Mouse (Mus musculus): ENCODE results near the gene Insig2. TPM values are rescaled to one million over a fixed set of nuclear protein-coding genes. Genes with fewer than 3 reads are reported as not detected.
A peak's percentile ranks its signal among the peaks of the same experiment; 100 is the strongest.

The Insig2 gene
- total RNA-seq, 4 experiments from 2014 or later: 64.2 to 79.1 (median 72.1) TPM

GRCm38 (mm10) chr1:121326591-121327343 is 5.6 kb downstream of the Insig2 start:
- no peak for DNase-seq (ENCODE audit: low spot score in 2 of 2)

DNA sequence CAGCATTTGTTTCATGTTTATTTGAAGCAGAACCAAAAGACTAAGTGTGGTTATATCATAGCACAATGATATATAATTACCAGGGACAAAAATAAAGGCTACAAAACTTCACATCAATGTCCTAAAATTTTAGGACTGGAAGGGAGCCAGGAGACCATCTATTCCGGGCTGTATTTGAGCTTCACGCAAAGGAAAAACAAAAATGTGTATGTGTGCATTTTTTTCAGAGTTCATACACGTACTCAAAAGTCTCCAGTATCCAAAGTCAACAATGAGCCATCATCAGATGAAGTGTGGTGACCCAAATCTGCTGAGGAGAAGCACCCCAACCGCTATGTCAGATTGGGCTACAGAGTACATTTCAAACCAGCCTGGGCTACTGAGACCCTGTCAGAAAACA is 8.9 kb downstream of the Insig2 start:
- no peak for DNase-seq (ENCODE audit: low spot score in 2 of 2)

DNA sequence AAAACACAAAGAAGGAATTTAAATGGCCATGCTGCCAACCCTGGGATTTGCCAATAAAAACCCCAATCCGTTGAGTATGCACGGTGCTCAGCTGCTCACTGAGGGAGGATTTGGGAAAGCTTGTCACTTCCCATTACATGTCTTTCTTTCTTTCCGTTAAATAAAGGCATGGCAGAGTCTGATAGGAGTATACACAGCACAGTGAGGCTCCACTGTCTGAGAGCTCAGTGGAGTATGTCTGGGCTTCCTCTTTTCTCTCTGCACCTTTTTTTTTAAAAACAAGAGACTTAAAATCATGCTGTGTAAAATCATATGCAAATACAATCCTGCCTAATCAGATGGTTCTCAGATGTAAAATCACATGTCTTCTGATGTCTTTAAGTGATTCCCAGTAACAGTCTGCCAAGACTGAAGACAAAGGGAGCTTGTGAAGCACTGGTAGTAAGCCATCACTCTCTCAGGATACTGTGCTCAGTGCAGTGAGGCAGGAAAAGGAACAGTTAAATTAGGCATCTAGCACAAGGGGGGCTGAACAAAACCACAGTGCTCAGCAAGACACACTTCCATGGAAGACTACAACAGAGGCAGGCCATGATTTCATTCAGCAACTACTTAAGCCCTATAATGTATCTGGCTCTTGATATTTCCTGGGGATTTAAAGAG is 17.5 kb downstream of the Insig2 start:
- no peak for DNase-seq (ENCODE audit: low spot score in 2 of 2)

GRCm38 (mm10) chr1:121313181-121313580 is 19.2 kb downstream of the Insig2 start:
- peak in 1 of 2 experiments; percentile 29 for DNase-seq (ENCODE audit: low spot score in 2 of 2)

GRCm38 (mm10) chr1:121312326-121312725 is 20.1 kb downstream of the Insig2 start:
- no peak for DNase-seq (ENCODE audit: low spot score in 2 of 2)

GRCm38 (mm10) chr1:121296717-121297255 is 35.6 kb downstream of the Insig2 start:
- no peak for DNase-seq (ENCODE audit: low spot score in 2 of 2)

DNA sequence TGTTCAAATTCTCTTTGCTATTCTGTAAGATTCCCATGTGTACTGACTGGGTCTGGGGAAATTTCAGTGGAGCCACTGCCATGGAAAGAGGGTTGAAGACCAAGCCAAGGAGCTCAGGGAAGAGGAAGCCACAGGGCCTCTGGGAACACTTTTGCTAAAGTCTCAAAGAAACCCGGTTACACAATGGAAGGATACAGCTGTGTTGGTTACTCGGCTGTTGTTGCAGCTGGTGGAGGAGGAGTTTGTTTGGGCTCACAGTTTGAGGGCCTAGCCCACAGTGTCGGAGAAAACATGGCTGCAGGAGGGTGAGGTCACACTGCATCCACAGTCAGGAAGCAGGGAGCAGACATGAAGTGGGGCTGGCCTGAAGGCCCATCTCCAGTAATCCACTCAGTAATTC is 38.8 kb downstream of the Insig2 start:
- no peak for DNase-seq (ENCODE audit: low spot score in 2 of 2)

DNA sequence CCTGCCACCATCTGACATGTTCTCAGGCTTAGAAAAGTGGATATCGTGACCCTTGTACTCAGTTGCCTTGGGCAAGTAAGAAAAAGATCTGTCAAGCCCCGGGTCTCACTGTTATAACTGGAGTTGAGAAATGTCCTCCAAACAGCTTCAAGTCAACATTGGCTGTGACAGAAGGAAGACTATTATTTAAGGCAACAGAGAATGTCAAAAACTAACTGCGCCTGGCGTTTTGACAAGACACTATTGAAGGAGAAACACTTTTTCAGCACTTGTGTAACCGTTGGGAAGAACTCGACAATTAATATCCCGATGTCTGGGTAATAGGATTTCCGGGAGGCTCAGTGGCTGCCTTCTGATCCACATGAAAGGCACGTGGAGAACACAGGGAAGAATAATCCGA is 41.5 kb downstream of the Insig2 start:
- DNase-seq (ENCODE audit: low spot score in 2 of 2): no peak

DNA sequence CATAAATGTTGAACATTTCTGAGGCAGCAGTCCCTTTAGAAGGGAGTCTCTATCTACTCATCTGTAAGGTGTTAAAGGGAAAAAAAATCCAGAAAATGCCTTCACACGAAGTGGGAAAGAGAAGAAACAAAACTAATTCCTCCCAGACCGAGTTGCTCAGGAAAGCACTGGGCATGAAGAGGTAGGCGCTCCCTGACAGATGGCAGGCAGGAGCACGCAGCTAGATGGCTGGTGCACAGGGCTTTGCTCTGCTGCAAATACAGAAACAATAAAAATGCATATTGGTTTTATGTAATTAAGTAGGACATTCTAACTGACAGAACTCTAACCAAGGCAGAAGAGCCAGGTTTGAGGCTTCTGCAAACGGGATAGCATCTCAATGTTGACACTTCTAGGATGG is 42.0 kb downstream of the Insig2 start:
- DNase-seq (ENCODE audit: low spot score in 2 of 2): no peak

GRCm38 (mm10) chr1:121284197-121284596 is 48.2 kb downstream of the Insig2 start:
- no peak for DNase-seq (ENCODE audit: low spot score in 2 of 2)

DNA sequence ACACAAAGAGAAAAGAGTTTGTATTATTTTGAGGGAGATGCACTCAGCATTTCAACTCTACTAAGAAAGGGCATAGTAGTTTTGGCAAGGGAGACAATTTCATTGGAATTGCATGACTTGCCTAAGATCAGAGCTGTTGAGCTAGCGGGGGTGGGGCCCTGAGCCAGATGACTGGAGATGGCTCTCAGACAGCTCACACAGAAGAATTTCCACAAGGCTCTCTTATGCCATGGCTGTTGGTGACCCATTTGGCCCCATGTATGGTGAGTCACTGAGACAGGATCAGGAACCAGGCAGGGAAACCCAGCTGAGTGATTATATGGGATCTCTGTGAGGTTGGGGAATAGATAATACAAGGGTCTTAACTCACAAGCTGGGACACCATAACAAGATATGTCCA is 51.9 kb downstream of the Insig2 start:
- DNase-seq (ENCODE audit: low spot score in 2 of 2): peak in 1 of 2 experiments; percentile 17

DNA sequence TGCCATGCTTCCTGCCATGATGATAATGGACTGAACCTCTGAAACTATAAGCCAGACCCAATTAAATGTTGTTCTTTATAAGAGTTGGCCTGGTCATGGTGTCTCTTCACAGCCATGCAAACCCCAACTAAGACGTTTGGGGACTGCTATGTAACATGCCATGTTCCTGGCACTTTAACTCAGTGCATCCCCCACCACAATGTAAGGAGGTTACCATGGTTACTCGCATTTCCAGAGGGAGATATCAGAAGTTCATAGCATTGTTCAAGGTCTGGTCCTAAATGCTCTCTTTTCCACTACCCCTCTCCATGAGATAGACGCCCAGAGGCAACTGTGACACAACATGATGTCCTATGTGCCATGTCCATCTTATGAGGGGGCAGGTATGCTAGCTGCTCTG is 54.0 kb downstream of the Insig2 start:
- DNase-seq (ENCODE audit: low spot score in 2 of 2): no peak

DNA sequence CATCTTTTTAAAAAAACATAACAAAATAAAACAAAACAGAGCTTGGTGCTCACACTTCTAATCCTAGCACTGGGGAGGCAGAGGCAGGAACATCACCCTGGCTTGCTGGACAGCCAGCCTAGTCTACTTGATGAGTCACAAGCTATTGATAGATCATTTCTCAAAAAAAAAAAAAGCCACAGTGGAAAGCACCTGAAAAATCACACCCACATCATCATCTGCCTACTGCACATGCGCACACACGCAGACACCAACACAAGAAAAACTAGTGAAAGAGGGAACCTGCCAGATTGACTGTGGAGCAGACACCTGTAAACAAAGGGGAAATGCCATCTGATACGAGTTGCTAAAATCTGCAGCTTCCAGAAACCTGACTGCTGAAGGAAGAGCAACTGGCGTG is 54.9 kb downstream of the Insig2 start:
- no peak for DNase-seq (ENCODE audit: low spot score in 2 of 2)

GRCm38 (mm10) chr1:121275961-121276506 is 56.4 kb downstream of the Insig2 start:
- no peak for DNase-seq (ENCODE audit: low spot score in 2 of 2)

DNA sequence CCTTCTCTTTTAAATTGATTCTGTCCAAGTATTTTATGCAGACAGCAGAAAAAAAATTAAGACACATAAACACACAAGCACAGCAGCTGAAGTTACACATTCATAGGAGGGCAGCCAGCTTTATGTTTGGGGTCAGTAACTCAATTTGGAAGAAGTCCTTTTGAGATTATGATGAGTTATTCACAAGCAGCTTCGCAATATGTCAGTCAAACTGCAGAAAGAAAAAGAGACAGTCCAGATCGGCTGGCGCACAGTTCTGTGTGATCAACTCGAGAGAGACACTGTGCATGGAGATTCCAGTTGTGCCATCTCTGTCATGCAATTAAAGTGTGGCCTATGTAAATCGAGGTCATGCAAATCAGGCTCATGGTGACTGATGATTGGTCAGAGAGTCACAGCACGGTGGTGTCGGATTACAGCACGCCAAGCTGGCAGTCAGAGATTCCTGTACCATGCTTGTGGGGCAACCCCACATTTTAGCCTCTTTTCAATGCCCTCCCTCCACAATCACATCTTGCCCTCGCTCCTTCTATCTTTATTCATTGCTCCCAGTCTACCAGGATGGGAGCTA is 72.1 kb downstream of the Insig2 start:
- DNase-seq (ENCODE audit: low spot score in 2 of 2): no peak

Other genes with a start within 250 kb of the Insig2 start
- 1 to 10 TPM; 6.8 to 9.4 (median 7.9) TPM for gene Ccdc93, start 98.5 kb upstream of the Insig2 start, total RNA-seq (2022)
- gene Htr5b, start 195.9 kb upstream of the Insig2 start, total RNA-seq (2022): not detected
- gene Ddx18, start 235.4 kb upstream of the Insig2 start, total RNA-seq (2022): 10 to 100 TPM; 19.1 to 24.4 (median 20.1) TPM

Data from gastrocnemius, adult 8-10 months (tissue).